Mouse (Mus musculus) kidney, embryonic 16.5 days (tissue): ENCODE results near the gene Fat3. TPM values are rescaled to one million over a fixed set of nuclear protein-coding genes. Genes with fewer than 3 reads are reported as not detected.

Experiments
- ATAC-seq: fragments of 200-750 bp; cut with Nextera tagmentation; 2 replicates; pipeline ENCODE4 v1.8.0; 2017; ENCODE audit warnings: moderate TSS enrichment; ENCODE audit not compliant: low FRiP score, low TSS enrichment
- H3K27ac ChIP-seq: fragments of 300-500 bp; sonication (generic); 2 replicates; pipeline ENCODE4 v1.5.1; 2014; ENCODE audit warnings: low read length
- H3K27me3 ChIP-seq: fragments of 300-500 bp; sonication (generic); 2 replicates; pipeline ENCODE4 v1.6.1; 2014; ENCODE audit warnings: low read length, control low read depth, mixed read lengths; ENCODE audit not compliant: insufficient read depth
- H3K36me3 ChIP-seq: fragments of 300-500 bp; sonication (generic); 2 replicates; pipeline ENCODE4 v1.6.1; 2014; ENCODE audit warnings: low read length, control low read depth, mixed read lengths; ENCODE audit not compliant: insufficient read depth
- H3K4me1 ChIP-seq: fragments of 300-500 bp; sonication (generic); 2 replicates; pipeline ENCODE4 v1.6.1; 2014; ENCODE audit warnings: low read length, control low read depth, mixed read lengths; ENCODE audit not compliant: insufficient read depth
- H3K4me2 ChIP-seq: fragments of 300-500 bp; sonication (generic); replicated peaks from 2 replicates; pipeline ENCODE4 v1.6.1; 2014; ENCODE audit warnings: low read depth, low read length
- H3K4me3 ChIP-seq: fragments of 300-500 bp; sonication (generic); 2 replicates; pipeline ENCODE4 v1.5.1; 2014; ENCODE audit warnings: mild to moderate bottlenecking, low read length
- H3K9ac ChIP-seq: fragments of 300-500 bp; sonication (generic); replicated peaks from 2 replicates; pipeline ENCODE4 v1.6.1; 2014; ENCODE audit warnings: low read length
- H3K9me3 ChIP-seq: fragments of 300-500 bp; sonication (generic); 2 replicates; pipeline ENCODE4 v1.6.1; 2016; ENCODE audit warnings: low read length, control low read depth
- WGBS: fragments of 180-500 bp; shearing (Covaris S2); extraction: QIAGEN DNeasy Blood & Tissue Kit; methylation state at CpG from one replicate; pipeline ENCODE4 v1.1.7; 2014; 5-methylcytosine and 5-hydroxymethylcytosine counted together
- polyA plus RNA-seq: library from polyadenylated mRNA; unstranded; fragments of >200 nt; fragmentation: Nextera tagmentation; extraction: Ambion mirVana; gene quantifications from 2 replicates; pipeline ENCODE4 v1.2.1, GENCODE M21; 2015

Fat3 gene
- polyA plus RNA-seq, 1 experiment from 2014 or later: 3.3 TPM

DNA sequence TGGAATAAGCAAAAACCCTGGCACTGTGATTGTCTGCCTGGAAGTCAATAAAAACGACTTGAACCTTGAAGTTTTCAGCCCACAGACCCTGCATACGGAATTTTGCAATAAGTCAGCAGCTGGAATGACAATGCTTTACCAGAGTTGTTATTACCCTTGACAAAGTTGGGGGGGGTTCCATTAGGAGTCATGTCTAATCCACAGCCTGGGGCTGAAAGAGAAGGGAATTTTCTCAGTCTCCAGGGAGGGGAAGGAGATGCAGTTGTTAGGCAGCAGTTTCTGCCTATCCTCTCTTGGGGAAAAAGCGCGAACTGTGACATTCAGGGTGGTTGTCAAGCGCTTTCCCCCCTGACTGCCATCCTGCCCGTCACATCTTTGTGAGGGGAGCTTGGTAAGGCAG, 60.4 kb downstream of the Fat3 start:
- WGBS: 73% methylated on average over 6 of the region's 6 CpGs
- H3K9ac ChIP-seq: no peak overlapping the region
- H3K4me1 ChIP-seq: no peaks in the 10 kb centered on the region
- no peak overlapping the region for H3K4me2 ChIP-seq
- no peaks in the 10 kb centered on the region for H3K36me3 ChIP-seq
- no peaks in the 10 kb centered on the region for H3K27me3 ChIP-seq
- H3K27ac ChIP-seq: no peak overlapping the region
- ATAC-seq: no peak
- H3K4me3 ChIP-seq: no peak overlapping the region
- no peaks in the 10 kb centered on the region for H3K9me3 ChIP-seq

- WGBS: 46% methylated on average over 3 of the region's 3 CpGs
- H3K9me3 ChIP-seq: no peaks in the 10 kb centered on the region
- no peak overlapping the region for H3K4me2 ChIP-seq
- no peak for ATAC-seq
- no peaks in the 10 kb centered on the region for H3K27me3 ChIP-seq
- no peak overlapping the region for H3K4me3 ChIP-seq
- H3K9ac ChIP-seq: no peak overlapping the region
- no peak overlapping the region for H3K27ac ChIP-seq
- H3K36me3 ChIP-seq: no peaks in the 10 kb centered on the region
- H3K4me1 ChIP-seq: no peaks in the 10 kb centered on the region
Measured at GRCm38 (mm10) chr9:16439941-16440340, 61.1 kb downstream of the Fat3 start.

DNA sequence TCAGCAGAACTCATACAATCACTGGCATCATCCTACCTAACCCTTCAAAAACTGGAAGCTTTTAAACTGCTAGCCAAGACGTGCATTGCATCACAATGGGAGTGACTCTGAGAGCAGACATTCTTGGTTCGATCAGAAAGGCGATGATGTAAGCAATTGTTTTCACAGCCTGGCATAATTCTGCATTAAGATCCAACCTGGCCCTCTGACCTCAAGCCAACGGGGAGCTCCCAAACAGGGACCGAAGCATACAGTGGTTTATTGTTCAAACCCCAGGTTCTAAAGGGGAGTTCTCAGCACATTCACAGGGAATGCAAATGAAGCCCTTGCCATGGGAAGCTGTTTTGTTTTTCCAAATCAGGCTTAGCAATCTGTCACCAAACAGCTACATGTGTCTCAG, 63.3 kb downstream of the Fat3 start:
- no peak for ATAC-seq
- Histone ChIP-seq H3K36me3 (no peaks in the 10 kb centered on the region), H3K4me2 (no peak overlapping the region), H3K4me1 (no peaks in the 10 kb centered on the region), H3K9ac (no peak overlapping the region), H3K4me3 (no peak overlapping the region), H3K27ac (no peak overlapping the region), H3K27me3 (no peaks in the 10 kb centered on the region), H3K9me3 (no peaks in the 10 kb centered on the region)
- 49% methylated on average over 5 of the region's 5 CpGs for WGBS

DNA sequence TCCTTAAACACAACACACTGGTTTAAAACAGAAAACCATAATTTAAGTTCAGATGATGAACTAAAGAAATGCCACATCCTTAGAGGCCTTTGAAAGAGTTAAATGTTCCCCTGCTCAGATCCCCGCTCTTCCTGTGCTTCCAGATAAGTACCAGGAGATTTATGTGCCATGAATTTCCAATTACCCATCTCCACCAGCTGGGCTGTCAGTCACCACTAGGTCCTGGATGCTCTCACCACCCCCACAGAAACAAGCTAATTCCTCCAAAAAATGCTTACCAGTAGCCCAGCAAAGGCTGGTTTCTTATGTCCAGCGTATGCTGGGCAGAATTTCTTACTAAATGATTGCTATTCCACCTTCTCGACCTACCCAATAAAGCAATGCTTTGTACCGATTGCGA, 72.5 kb downstream of the Fat3 start:
- Histone ChIP-seq H3K4me3 (no peak overlapping the region), H3K27me3 (no peaks in the 10 kb centered on the region), H3K9me3 (no peaks in the 10 kb centered on the region), H3K36me3 (no peaks in the 10 kb centered on the region), H3K27ac (no peak overlapping the region), H3K4me2 (no peak overlapping the region), H3K4me1 (0 out of 2 replicates have a peak, but pooled peaks cover 3% of the 10 kb centered on the region), H3K9ac (no peak overlapping the region)
- no peak for ATAC-seq
- 61% methylated on average over 5 of the region's 5 CpGs for WGBS

DNA sequence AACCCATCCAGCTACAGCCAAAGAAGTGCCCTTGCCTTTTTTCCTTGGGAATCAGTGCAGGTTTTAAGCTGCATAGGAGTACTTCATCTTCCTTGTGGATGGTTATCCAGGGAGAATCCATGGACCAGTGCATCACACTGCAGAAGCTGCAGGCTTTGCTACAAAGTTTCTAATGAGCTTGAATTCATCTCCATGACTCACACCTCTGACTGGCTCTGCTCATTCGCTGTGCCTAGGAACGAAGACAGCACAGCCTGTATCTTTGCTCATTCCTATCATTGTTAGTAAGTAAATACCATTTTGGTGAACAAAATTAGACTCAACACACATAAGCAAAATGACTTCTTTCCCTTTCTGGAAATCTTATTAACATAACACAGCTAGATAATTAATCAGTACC, 78.4 kb downstream of the Fat3 start:
- no peaks in the 10 kb centered on the region for H3K27me3 ChIP-seq
- H3K36me3 ChIP-seq: no peaks in the 10 kb centered on the region
- 90% methylated on average over 2 of the region's 2 CpGs for WGBS
- no peak overlapping the region for H3K9ac ChIP-seq
- H3K27ac ChIP-seq: no peak overlapping the region
- H3K4me2 ChIP-seq: no peak overlapping the region
- ATAC-seq: no peak
- no peaks in the 10 kb centered on the region for H3K4me1 ChIP-seq
- H3K4me3 ChIP-seq: no peak overlapping the region
- no peaks in the 10 kb centered on the region for H3K9me3 ChIP-seq

GRCm38 (mm10) chr9:16402815-16403214, 98.3 kb downstream of the Fat3 start:
- Histone ChIP-seq H3K4me1 (no peaks in the 10 kb centered on the region), H3K27me3 (no peaks in the 10 kb centered on the region), H3K9me3 (no peaks in the 10 kb centered on the region), H3K4me2 (no peak overlapping the region), H3K9ac (no peak overlapping the region), H3K27ac (no peak overlapping the region), H3K36me3 (no peaks in the 10 kb centered on the region), H3K4me3 (no peak overlapping the region)
- ATAC-seq: no peak
- 91% methylated on average over 3 of the region's 3 CpGs for WGBS

DNA sequence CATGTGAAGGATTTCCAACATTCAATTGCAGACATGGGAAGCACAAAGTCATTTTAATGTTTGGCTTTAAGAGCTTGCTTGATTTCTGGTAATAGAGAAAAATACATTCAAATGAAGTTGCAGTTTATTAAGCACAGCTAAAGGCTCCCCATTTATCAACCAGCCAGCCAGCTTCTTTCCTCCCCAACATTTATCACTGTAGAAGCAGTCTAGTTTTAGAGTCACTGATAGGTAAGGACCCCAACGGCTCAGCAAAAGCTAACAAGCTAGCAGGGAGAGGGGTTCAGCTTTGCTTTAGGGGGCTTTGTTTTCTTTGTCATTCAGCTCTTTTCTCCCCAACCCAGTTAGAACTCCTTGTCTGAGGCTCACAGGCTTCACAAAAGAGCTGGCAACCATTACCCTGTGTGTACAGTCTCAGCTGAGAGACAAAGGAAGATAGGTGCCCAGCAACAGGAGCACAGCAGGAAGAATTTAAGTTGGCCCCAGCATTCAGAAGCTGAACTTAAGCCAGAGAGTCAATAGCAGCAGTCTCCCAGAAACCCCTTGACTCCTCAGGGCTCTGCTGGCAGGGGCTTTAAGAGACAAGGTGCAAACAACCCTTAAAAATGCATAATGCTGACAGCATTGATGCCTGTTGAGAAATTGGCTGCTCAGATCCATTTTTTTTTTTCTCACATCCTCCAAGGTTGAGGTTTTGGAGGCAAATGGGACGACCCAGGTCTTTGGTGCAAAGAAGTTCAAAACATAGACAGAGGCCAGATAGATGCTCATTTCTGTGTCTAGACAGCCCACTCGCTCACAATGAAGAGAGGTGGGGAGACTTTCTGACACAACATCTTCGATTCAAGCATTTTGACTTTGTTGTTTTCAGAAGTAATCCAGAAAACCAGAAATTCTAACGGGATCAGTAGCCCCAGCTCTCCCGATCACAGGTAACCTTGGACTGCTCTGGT, 102.1 kb downstream of the Fat3 start:
- Histone ChIP-seq H3K4me2 (no peak overlapping the region), H3K36me3 (no peaks in the 10 kb centered on the region), H3K4me1 (no peaks in the 10 kb centered on the region), H3K27ac (no peak overlapping the region), H3K4me3 (no peak overlapping the region), H3K27me3 (no peaks in the 10 kb centered on the region), H3K9me3 (no peaks in the 10 kb centered on the region), H3K9ac (no peak overlapping the region)
- WGBS: 79% methylated on average over 6 of the region's 6 CpGs
- no peak for ATAC-seq

DNA sequence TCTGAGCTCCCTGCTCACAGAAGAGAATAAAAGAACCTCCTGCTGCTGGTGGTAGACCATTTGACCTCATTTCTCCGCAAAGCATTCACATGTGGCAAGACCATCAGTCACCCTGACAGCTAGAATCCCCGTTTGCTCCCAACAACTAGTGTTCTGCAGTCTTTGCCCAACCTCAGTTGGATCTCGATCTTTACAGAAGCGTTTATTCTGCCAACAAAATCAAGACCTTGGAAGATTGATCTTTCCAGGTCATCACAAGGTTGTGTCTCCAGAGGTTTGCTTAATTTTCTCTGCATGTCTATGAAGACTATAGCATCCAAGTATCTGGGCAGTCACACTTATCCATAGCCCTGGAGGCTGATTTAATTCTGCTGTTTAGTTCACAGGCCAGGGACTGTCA, 111.9 kb downstream of the Fat3 start:
- WGBS: 22% methylated on average over 4 of the region's 4 CpGs
- Histone ChIP-seq H3K9ac (no peak overlapping the region), H3K4me1 (no peaks in the 10 kb centered on the region), H3K27ac (no peak overlapping the region), H3K4me3 (no peak overlapping the region), H3K27me3 (no peaks in the 10 kb centered on the region), H3K9me3 (no peaks in the 10 kb centered on the region), H3K4me2 (no peak overlapping the region), H3K36me3 (no peaks in the 10 kb centered on the region)
- ATAC-seq: no peak

GRCm38 (mm10) chr9:16387527-16387926, 113.6 kb downstream of the Fat3 start:
- ATAC-seq: no peak
- no peaks in the 10 kb centered on the region for H3K4me1 ChIP-seq
- no peak overlapping the region for H3K4me2 ChIP-seq
- no peaks in the 10 kb centered on the region for H3K36me3 ChIP-seq
- no peak overlapping the region for H3K4me3 ChIP-seq
- H3K9ac ChIP-seq: no peak overlapping the region
- no peak overlapping the region for H3K27ac ChIP-seq
- H3K27me3 ChIP-seq: no peaks in the 10 kb centered on the region
- no peaks in the 10 kb centered on the region for H3K9me3 ChIP-seq

GRCm38 (mm10) chr9:16363713-16364112, 137.4 kb downstream of the Fat3 start:
- no peak for ATAC-seq
- WGBS: 76% methylated on average over 3 of the region's 3 CpGs
- H3K36me3 ChIP-seq: no peaks in the 10 kb centered on the region
- H3K4me2 ChIP-seq: no peak overlapping the region
- H3K9ac ChIP-seq: no peak overlapping the region
- no peak overlapping the region for H3K4me3 ChIP-seq
- H3K4me1 ChIP-seq: no peaks in the 10 kb centered on the region
- no peaks in the 10 kb centered on the region for H3K9me3 ChIP-seq
- no peaks in the 10 kb centered on the region for H3K27me3 ChIP-seq
- no peak overlapping the region for H3K27ac ChIP-seq
